Mouse (Mus musculus) lung, adult 2 months (tissue): ENCODE data around the gene Nfasc. TPM values are rescaled to one million over a fixed set of nuclear protein-coding genes. Genes with fewer than 3 reads are reported as not detected.

ENCODE experiments used
- DNase-seq: peaks from one replicate; pipeline ENCODE4 v3.0.0; 2022
- H3K4me1 ChIP-seq: fragments of 200-500 bp; 2 replicates; pipeline ENCODE4 v1.6.1; 2011; ENCODE audit warnings: low read length; ENCODE audit not compliant: control insufficient read depth, insufficient read depth
- H3K4me3 ChIP-seq: fragments of 200-500 bp; replicated peaks from 2 replicates; pipeline ENCODE3; 2011; ENCODE audit warnings: low read depth, mild to moderate bottlenecking, control low read depth, low read length; ENCODE audit errors: extremely low read depth
- CTCF ChIP-seq: fragments of 200-500 bp; IDR thresholded peaks from 2 replicates; pipeline ENCODE4 v1.5.1; 2011; ENCODE audit warnings: mild to moderate bottlenecking, low read length, control low read depth; ENCODE audit not compliant: insufficient read depth
- POLR2A ChIP-seq: fragments of 200-500 bp; IDR thresholded peaks from 2 replicates; pipeline ENCODE4 v1.6.1; 2011; ENCODE audit warnings: low read depth, mild to moderate bottlenecking, control low read depth, low read length, borderline replicate concordance; ENCODE audit errors: extremely low read depth
- WGBS: fragments of 180-500 bp; shearing (Covaris S2); methylation state at CpG from one replicate; pipeline ENCODE4 v1.1.7; 2018; 5-methylcytosine and 5-hydroxymethylcytosine counted together
- polyA plus RNA-seq: library from polyadenylated mRNA; depleted of rRNA; stranded (reverse); fragments of >200 nt; gene quantifications from 2 replicates; pipeline ENCODE4 v1.2.3, GENCODE M21; 2012

The Nfasc gene
- polyA plus RNA-seq, 1 experiment = 0.15 TPM

DNA sequence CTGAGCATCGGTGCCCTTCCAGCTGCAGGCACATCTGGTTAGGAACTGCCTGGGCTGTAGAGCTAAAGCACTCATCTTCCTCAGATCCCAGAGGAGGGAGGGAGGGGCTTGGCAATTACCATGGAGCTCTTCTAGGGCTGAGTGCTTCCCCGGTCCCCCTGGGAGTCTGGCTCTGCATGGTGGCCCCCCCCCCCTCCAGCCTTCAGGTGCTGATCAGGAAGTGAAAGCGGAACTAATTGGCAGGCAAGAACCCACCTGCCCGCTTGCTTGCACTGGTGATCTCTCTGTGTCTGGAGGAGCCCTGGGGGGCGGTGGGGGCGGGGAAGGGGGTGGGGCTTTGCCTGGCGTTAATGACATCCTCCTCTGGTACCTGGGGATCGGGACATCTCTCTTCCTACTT lies 207.8 kb downstream of the Nfasc start:
- TF ChIP-seq POLR2A (no peak), CTCF (no peak)
- Histone ChIP-seq H3K4me1 (no peaks in the 10 kb centered on the region), H3K4me3 (no peak overlapping the region)
- WGBS = 8% methylated on average over 8 of the region's 8 CpGs
- DNase-seq = no peak

DNA sequence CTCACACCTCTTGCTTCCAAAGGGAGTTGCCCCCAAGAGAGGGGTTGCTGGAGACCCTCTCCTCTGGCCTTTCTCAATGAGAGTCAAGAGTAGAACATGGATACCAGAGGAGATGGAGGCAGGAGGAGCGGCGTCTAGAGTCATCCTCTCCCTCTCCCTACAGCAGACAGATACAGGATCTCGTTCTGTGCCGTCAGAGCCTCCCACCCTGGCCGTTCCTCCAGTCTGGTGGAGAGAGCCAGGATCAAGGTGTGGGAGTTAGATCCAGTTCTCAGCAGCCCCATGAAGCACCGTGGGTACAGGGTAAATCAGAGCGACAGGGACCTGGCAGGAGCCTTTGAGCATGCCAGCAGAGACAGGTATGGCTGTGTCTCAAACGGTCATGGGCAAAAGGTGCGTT lies 209.1 kb downstream of the Nfasc start:
- 65% methylated on average over 9 of the region's 9 CpGs for WGBS
- Histone ChIP-seq H3K4me3 (no peak overlapping the region), H3K4me1 (no peaks in the 10 kb centered on the region)
- no peak for TF ChIP-seq POLR2A
- TF ChIP-seq CTCF = no peak
- no peak for DNase-seq

DNA sequence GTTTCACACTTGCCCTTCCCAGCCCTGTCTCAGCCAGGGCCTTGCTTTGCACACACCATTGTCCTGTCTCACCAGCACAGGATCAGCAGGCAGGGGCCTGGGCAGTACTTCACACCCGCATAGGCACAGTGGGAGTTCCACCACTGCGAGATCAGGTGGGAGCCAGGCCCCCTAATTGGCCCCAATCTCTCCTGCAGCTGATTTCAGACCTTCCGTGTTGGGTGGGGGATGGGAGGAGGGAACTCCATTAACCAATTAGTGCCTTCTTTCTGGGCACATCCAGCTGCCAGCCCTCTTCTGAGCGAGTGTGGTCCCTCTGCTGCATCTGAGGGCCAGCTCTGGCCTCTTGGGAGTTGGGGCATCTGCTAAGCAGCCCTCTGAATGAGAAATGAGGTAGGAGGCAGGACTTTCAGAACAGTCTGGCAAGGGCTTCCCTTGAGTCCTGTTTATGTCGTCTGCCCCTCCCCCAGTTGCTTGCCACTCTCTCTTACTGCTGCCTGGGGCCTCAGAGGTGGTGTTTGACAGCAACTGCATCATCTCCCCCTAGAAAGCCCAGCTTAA lies 210.9 kb downstream of the Nfasc start:
- Histone ChIP-seq H3K4me3 (no peak overlapping the region), H3K4me1 (no peaks in the 10 kb centered on the region)
- WGBS = 23% methylated on average over 5 of the region's 5 CpGs
- no peak for DNase-seq
- no peak for TF ChIP-seq POLR2A
- TF ChIP-seq CTCF = no peak

DNA sequence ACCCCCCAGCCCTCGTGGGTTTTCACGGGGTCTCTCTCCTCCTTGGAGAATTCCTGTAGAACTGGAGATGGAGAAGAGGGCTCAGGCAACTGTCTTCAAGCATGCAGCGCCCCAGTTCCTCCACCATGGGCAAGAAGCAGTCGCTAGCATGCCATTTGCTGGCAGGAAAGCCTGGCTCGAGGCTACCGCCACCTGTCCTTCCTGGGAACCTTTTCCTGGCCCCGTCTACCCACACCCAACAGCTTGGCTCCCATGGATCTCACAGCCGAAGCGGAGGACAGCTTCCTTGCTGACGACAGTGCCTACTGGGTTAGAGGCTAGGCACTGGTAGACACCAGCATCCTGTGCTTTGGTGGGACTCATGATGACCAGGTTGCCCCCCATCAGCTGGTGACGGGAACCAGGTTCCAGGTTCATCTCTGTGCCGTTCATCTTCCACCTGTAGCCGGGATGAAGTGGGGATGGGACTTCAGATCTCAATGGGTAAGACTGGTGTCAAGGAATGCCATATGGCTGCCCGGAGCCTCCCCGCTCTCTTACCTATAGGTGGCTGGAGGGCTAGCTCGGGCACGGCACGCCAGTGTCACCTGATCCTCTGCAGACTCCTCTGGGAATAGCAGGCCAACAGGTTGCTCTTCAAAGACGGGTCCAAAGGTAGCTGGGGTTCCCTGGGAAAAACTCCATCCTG lies 212.8 kb downstream of the Nfasc start:
- Histone ChIP-seq H3K4me3 (no peak overlapping the region), H3K4me1 (no peaks in the 10 kb centered on the region)
- 82% methylated on average over 19 of the region's 19 CpGs for WGBS
- no peak for TF ChIP-seq CTCF
- TF ChIP-seq POLR2A = no peak
- DNase-seq = no peak

DNA sequence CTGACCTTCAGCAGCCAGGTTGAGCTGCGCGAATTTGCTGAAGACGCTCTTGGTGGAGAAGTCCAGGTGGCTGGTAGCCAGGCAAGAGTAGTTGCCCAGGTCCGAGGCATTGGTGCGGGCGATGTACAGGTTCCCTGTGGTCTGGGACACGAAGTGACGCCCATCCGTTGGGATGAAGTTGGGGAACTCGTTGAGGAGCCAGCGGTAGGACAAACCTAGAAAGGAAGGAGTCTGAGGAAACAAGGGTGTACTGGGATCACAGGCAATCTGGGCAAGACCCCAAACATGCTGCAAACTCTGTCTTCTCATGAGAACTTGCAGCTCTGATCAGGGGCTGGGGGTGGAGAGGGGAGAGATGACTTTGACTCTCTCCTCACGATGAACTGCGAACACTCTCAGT lies 213.5 kb downstream of the Nfasc start:
- TF ChIP-seq CTCF (no peak), POLR2A (no peak)
- DNase-seq = no peak
- H3K4me1 ChIP-seq = no peaks in the 10 kb centered on the region
- WGBS = 89% methylated on average over 13 of the region's 13 CpGs
- H3K4me3 ChIP-seq = no peak overlapping the region

DNA sequence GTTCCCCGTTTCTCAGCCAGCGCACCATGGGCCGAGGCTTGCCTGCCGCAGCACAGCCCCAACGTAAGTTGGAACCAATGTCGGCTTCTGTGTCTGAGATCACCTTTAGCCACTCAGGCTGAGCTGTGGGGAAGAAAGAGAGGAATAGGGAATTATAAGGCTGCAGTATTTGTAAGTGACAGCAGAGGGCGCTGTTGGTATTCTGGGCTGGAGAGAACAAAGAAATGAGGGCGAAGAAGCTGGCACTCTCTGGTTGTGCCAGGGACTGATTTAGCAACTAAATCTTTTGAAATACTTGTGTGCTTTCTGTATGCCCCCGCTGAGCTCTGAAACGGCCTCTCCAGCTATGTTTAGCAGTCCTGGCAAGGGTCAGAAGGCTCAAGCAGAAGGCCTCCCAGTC lies 215.8 kb downstream of the Nfasc start:
- H3K4me3 ChIP-seq = no peak overlapping the region
- no peaks in the 10 kb centered on the region for H3K4me1 ChIP-seq
- peak; percentile 42 for DNase-seq
- peak; percentile 50 for TF ChIP-seq CTCF
- TF ChIP-seq POLR2A = no peak
- 3% methylated on average over 10 of the region's 10 CpGs for WGBS

DNA sequence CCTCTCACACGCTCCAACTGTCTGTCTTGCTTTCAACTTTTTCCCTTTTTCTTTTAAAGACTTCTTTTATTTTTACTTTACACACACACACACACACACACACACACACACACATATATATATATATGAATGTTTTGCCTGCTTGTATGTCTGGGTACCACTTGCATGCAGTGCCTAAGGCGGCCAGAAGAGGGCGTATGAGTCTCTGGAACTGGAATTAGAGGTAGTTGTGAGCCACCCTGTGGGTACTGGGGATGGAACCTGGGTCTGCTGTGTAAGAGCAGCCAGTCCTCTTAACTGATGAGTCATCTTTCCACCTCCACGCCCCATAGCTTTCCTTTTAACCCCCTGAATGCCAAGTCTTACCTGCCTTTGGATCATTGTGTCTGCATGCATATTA lies 217.7 kb downstream of the Nfasc start:
- TF ChIP-seq POLR2A (no peak), CTCF (peak; percentile 60)
- H3K4me3 ChIP-seq = no peak overlapping the region
- DNase-seq = peak; percentile 23
- no peaks in the 10 kb centered on the region for H3K4me1 ChIP-seq
- WGBS = 18% methylated on average over 4 of the region's 4 CpGs

DNA sequence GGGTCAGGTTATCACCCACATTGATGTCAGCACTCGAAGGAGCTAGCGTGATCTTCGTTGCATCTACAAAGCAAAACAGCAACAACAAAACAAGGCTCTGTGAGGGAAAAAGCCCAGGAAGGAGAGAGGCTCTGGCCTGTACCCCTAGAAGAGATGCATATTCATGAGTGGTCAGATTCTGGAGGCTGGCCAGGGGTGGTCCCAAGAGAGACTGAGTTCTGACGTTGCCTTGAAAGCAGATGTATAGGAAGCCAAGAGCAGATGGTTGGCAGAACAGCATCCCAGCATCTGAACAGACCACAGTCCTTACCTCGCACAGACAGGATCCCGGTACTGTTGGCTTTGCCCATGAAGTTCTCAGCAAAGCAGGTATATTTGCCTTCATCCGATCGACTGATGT lies 218.5 kb downstream of the Nfasc start:
- WGBS = 79% methylated on average over 8 of the region's 8 CpGs
- H3K4me1 ChIP-seq = no peaks in the 10 kb centered on the region
- no peak overlapping the region for H3K4me3 ChIP-seq
- DNase-seq = no peak
- TF ChIP-seq CTCF (no peak), POLR2A (no peak)

DNA sequence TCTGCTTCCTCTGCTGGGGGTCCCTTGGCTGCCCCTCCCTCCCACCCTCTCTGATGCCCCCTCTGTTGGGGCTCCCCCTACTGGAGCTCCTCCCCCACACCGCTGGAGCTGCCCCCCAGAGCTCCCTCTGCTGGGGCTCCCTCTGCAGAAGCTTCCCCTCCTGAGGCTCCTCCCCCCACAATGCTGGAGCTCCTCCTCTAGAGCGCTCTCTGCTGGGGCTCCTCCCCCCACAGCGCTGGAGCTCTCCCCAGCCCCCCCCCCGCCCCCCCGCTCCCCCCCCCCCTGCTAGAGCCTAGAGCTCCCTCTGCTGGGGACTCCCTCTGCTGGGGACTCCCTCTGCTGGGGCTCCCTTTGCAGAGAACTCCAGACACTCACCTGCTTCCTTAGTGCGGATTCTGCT lies 220.8 kb downstream of the Nfasc start:
- WGBS = 17% methylated on average over 2 of the region's 6 CpGs
- no peak for TF ChIP-seq POLR2A
- peak; percentile 51 for DNase-seq
- H3K4me3 ChIP-seq = no peak overlapping the region
- no peaks in the 10 kb centered on the region for H3K4me1 ChIP-seq

DNA sequence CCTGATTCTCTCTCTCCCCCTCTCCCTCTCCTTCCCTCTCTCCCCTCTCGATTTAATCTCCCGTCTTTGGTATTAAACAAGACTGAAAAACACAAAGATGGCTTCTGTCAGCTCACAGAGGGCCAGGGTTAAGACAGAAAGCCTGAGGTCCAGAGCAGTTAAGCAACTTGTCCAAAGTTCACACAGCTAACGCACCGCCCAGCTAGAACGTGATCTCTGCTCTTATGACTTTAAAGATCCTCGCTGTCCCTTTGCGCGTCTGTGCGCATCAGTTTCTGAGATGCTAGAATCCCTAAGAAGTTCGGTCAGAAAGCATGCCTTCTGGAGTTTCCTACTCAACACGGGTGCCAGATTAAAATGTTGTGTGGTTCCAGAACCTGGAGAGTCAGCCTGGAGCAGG lies 221.9 kb downstream of the Nfasc start:
- Histone ChIP-seq H3K4me1 (no peaks in the 10 kb centered on the region), H3K4me3 (no peak overlapping the region)
- no peak for DNase-seq
- TF ChIP-seq POLR2A (no peak), CTCF (no peak)
- WGBS = 89% methylated on average over 11 of the region's 11 CpGs

DNA sequence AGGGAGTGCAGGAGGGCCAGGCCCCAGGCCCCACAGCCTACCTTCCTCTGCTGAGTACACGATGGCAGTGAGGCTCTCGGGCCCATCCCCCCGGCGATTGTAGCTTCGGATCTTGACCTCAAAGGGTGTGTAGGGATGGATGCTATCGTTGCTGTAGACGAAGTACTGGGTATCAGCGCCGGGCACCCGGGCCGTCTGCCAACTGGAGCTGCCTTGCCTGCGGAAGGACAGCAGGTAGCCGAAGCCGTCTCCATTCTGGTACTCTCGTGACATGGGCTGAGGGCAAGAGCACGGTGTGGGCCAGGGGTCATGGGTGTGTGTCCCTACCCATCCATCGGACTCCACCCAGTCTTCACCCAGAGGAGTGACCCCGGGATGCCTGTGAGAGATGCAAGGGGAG lies 223.0 kb downstream of the Nfasc start:
- H3K4me1 ChIP-seq = no peaks in the 10 kb centered on the region
- 77% methylated on average over 18 of the region's 18 CpGs for WGBS
- TF ChIP-seq POLR2A (no peak), CTCF (no peak)
- H3K4me3 ChIP-seq = no peak overlapping the region
- DNase-seq = no peak
